Mouse (Mus musculus): ENCODE measurements around the gene Mapre3. TPM values are rescaled to one million over a fixed set of nuclear protein-coding genes. Genes with fewer than 3 reads are reported as not detected.

The Mapre3 gene
- polyA plus RNA-seq, 1 experiment from 2014 or later: 41.8 TPM

Other genes starting within 250 kb of the Mapre3 start
- 0.12 and 0.52 TPM in 2 replicates for gene Kcnk3, start 226.5 kb upstream of the Mapre3 start, polyA plus RNA-seq (2016; fragmentation: Nextera tagmentation; extraction: Ambion mirVana)
- 25.5 and 28.9 TPM in 2 replicates for gene Slc35f6, start 166.7 kb upstream of the Mapre3 start, polyA plus RNA-seq (2016; fragmentation: Nextera tagmentation; extraction: Ambion mirVana)
- 409 and 440 TPM in 2 replicates for gene Cenpa, start 147.9 kb upstream of the Mapre3 start, polyA plus RNA-seq (2016; fragmentation: Nextera tagmentation; extraction: Ambion mirVana)
- 87.4 and 151 TPM in 2 replicates for gene Dpysl5, start 103.1 kb upstream of the Mapre3 start, polyA plus RNA-seq (2016; fragmentation: Nextera tagmentation; extraction: Ambion mirVana)
- 64.0 and 67.6 TPM in 2 replicates for gene Tmem214, start 53.4 kb downstream of the Mapre3 start, polyA plus RNA-seq (2016; fragmentation: Nextera tagmentation; extraction: Ambion mirVana)
- gene Agbl5, start 74.1 kb downstream of the Mapre3 start, polyA plus RNA-seq (2016; fragmentation: Nextera tagmentation; extraction: Ambion mirVana): 18.4 and 24.2 TPM in 2 replicates
- 405 and 407 TPM in 2 replicates for gene Ost4, start 93.1 kb downstream of the Mapre3 start, polyA plus RNA-seq (2016; fragmentation: Nextera tagmentation; extraction: Ambion mirVana)
- gene Emilin1, start 98.8 kb downstream of the Mapre3 start, polyA plus RNA-seq (2016; fragmentation: Nextera tagmentation; extraction: Ambion mirVana): 85.1 and 87.4 TPM in 2 replicates
- gene Khk, start 106.8 kb downstream of the Mapre3 start, polyA plus RNA-seq (2016; fragmentation: Nextera tagmentation; extraction: Ambion mirVana): 7.2 and 8.0 TPM in 2 replicates
- 3.7 and 6.7 TPM in 2 replicates for gene Cgref1, start 130.9 kb downstream of the Mapre3 start, polyA plus RNA-seq (2016; fragmentation: Nextera tagmentation; extraction: Ambion mirVana)
- 147 and 152 TPM in 2 replicates for gene Preb, start 145.7 kb downstream of the Mapre3 start, polyA plus RNA-seq (2016; fragmentation: Nextera tagmentation; extraction: Ambion mirVana)
- gene Tcf23, start 154.0 kb downstream of the Mapre3 start, polyA plus RNA-seq (2016; fragmentation: Nextera tagmentation; extraction: Ambion mirVana): not detected in 2 replicates
- 86.2 and 110 TPM in 2 replicates for gene Atraid, start 233.7 kb downstream of the Mapre3 start, polyA plus RNA-seq (2016; fragmentation: Nextera tagmentation; extraction: Ambion mirVana)
- gene Slc5a6, start 234.3 kb downstream of the Mapre3 start, polyA plus RNA-seq (2016; fragmentation: Nextera tagmentation; extraction: Ambion mirVana): 8.1 and 10.1 TPM in 2 replicates
- 43.5 and 55.9 TPM in 2 replicates for gene Cad, start 240.1 kb downstream of the Mapre3 start, polyA plus RNA-seq (2016; fragmentation: Nextera tagmentation; extraction: Ambion mirVana)

All from hindbrain, embryonic 10.5 days (tissue).